Mouse (Mus musculus) thymus, adult 2 months (tissue): Measurements from ENCODE around the gene AW011738.

Source experiments
- CTCF ChIP-seq: fragments of 200-500 bp; IDR thresholded peaks from 2 replicates; pipeline ENCODE4 v1.5.1; 2012; ENCODE audit warnings: mild to moderate bottlenecking, control low read depth, low read length, moderate library complexity, borderline replicate concordance; ENCODE audit not compliant: control insufficient read depth, poor library complexity, insufficient read depth; ENCODE audit errors: extremely low read depth
- POLR2A ChIP-seq: fragments of 200-500 bp; IDR thresholded peaks from 2 replicates; pipeline ENCODE4 v1.6.1; 2012; ENCODE audit warnings: mild to moderate bottlenecking, low read length, control low read depth, moderate library complexity; ENCODE audit not compliant: control insufficient read depth, poor library complexity, insufficient read depth; ENCODE audit errors: extremely low read depth

GRCm38 (mm10) chr4:156213134-156213533 lies 10.0 kb downstream of the AW011738 start:
- TF ChIP-seq POLR2A (no peak), CTCF (no peak)
